Mouse (Mus musculus): ENCODE results near the gene Pdhx. TPM values are rescaled to one million over a fixed set of nuclear protein-coding genes. Genes with fewer than 3 reads are reported as not detected.

Gene Pdhx
- polyA plus RNA-seq, 1 experiment from 2014 or later: 31.3 TPM

GRCm38 (mm10) chr2:103004599-103004998 is 68.7 kb downstream of the Pdhx start:
- Histone ChIP-seq H3K9me3 (replicated peaks) (no peaks in the 10 kb centered on the region), H3K27me3 (replicated peaks) (no peaks in the 10 kb centered on the region), H3K4me2 (no peak overlapping the region), H3K36me3 (no peaks in the 10 kb centered on the region), H3K27ac (no peak overlapping the region), H3K4me1 (no peaks in the 10 kb centered on the region), H3K4me3 (no peak overlapping the region), H3K9ac (no peak overlapping the region)
- 46% methylated on average over 7 of the region's 7 CpGs for WGBS (ENCODE audit: insufficient replicate concordance)
- no peak for ATAC-seq

GRCm38 (mm10) chr2:102999153-102999575 is 74.1 kb downstream of the Pdhx start:
- no peak overlapping the region for H3K9ac ChIP-seq
- no peak for ATAC-seq

DNA sequence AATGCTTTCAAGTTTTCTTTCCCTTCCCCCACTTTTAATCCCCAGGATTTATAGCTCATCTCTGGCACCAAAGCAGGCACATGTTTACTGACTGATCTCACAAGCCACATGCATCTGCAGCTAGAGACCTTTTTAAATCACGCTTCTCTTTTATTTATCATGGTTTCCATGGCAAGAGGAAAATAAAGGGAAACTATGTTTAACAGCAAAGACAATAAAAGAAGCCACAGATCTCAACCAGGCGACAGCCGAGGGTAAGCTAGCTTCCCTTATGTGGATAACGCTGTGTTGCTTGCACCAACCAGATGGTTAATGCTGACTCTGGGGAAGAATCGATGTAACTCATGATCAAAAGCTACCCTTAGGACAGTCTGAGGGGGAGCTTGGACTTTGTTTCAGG is 75.0 kb downstream of the Pdhx start:
- H3K27ac ChIP-seq: no peak overlapping the region
- no peak overlapping the region for H3K4me3 ChIP-seq
- H3K9ac ChIP-seq: no peak overlapping the region
- H3K4me2 ChIP-seq: no peak overlapping the region
- 46% methylated on average over 5 of the region's 5 CpGs for WGBS (ENCODE audit: insufficient replicate concordance)
- no peaks in the 10 kb centered on the region for H3K27me3 ChIP-seq (replicated peaks)
- no peaks in the 10 kb centered on the region for H3K4me1 ChIP-seq
- no peak for ATAC-seq
- H3K36me3 ChIP-seq: no peaks in the 10 kb centered on the region
- H3K9me3 ChIP-seq (replicated peaks): no peaks in the 10 kb centered on the region

More at GRCm38 (mm10) chr2:102999153-102999575, 74.1 kb downstream of the Pdhx start:
- H3K4me2 ChIP-seq: no peak overlapping the region
- WGBS (ENCODE audit: insufficient replicate concordance): 51% methylated on average over 6 of the region's 6 CpGs
- H3K36me3 ChIP-seq: no peaks in the 10 kb centered on the region
- no peaks in the 10 kb centered on the region for H3K4me1 ChIP-seq
- no peak overlapping the region for H3K27ac ChIP-seq
- H3K4me3 ChIP-seq: no peak overlapping the region
- H3K27me3 ChIP-seq (replicated peaks): no peaks in the 10 kb centered on the region
- no peaks in the 10 kb centered on the region for H3K9me3 ChIP-seq (replicated peaks)

GRCm38 (mm10) chr2:102997874-102998273 is 75.4 kb downstream of the Pdhx start:
- no peaks in the 10 kb centered on the region for H3K9me3 ChIP-seq (replicated peaks)
- no peak for ATAC-seq
- no peak overlapping the region for H3K9ac ChIP-seq
- H3K27ac ChIP-seq: no peak overlapping the region
- 83% methylated on average over 1 of the region's 1 CpGs for WGBS (ENCODE audit: insufficient replicate concordance)
- no peak overlapping the region for H3K4me3 ChIP-seq
- no peaks in the 10 kb centered on the region for H3K4me1 ChIP-seq
- H3K4me2 ChIP-seq: no peak overlapping the region
- no peaks in the 10 kb centered on the region for H3K27me3 ChIP-seq (replicated peaks)
- no peaks in the 10 kb centered on the region for H3K36me3 ChIP-seq

GRCm38 (mm10) chr2:102993841-102994607 is 79.3 kb downstream of the Pdhx start:
- Histone ChIP-seq H3K36me3 (no peaks in the 10 kb centered on the region), H3K27ac (no peak overlapping the region), H3K4me3 (no peak overlapping the region), H3K27me3 (replicated peaks) (no peaks in the 10 kb centered on the region), H3K4me1 (no peaks in the 10 kb centered on the region), H3K4me2 (no peak overlapping the region), H3K9ac (no peak overlapping the region), H3K9me3 (replicated peaks) (no peaks in the 10 kb centered on the region)
- 82% methylated on average over 3 of the region's 3 CpGs for WGBS (ENCODE audit: insufficient replicate concordance)
- peak; percentile 40; the same call in 1 of the 2 replicates for ATAC-seq

- H3K4me1 ChIP-seq: no peaks in the 10 kb centered on the region
- 72% methylated on average over 6 of the region's 6 CpGs for WGBS (ENCODE audit: insufficient replicate concordance)
- no peaks in the 10 kb centered on the region for H3K36me3 ChIP-seq
- H3K27me3 ChIP-seq (replicated peaks): no peaks in the 10 kb centered on the region
- ATAC-seq: no peak
- H3K4me2 ChIP-seq: no peak overlapping the region
- no peak overlapping the region for H3K9ac ChIP-seq
- H3K27ac ChIP-seq: no peak overlapping the region
- H3K9me3 ChIP-seq (replicated peaks): no peaks in the 10 kb centered on the region
- H3K4me3 ChIP-seq: no peak overlapping the region
Measured at GRCm38 (mm10) chr2:102992405-102992804, 80.9 kb downstream of the Pdhx start.

- H3K4me1 ChIP-seq: 0 out of 2 replicates have a peak, but pooled peaks cover 2% of the 10 kb centered on the region
- H3K9me3 ChIP-seq (replicated peaks): no peaks in the 10 kb centered on the region
- H3K27ac ChIP-seq: no peak overlapping the region
- no peaks in the 10 kb centered on the region for H3K36me3 ChIP-seq
- no peaks in the 10 kb centered on the region for H3K27me3 ChIP-seq (replicated peaks)
- ATAC-seq: no peak
- no peak overlapping the region for H3K9ac ChIP-seq
- WGBS (ENCODE audit: insufficient replicate concordance): 38% methylated on average over 2 of the region's 2 CpGs
- no peak overlapping the region for H3K4me2 ChIP-seq
- H3K4me3 ChIP-seq: no peak overlapping the region
Measured at GRCm38 (mm10) chr2:102990301-102990702, 83.0 kb downstream of the Pdhx start.

- Histone ChIP-seq H3K27ac (no peak overlapping the region), H3K4me3 (no peak overlapping the region)
- 40% methylated on average over 1 of the region's 1 CpGs for WGBS (ENCODE audit: insufficient replicate concordance)
Measured at GRCm38 (mm10) chr2:102989446-102989845, 83.9 kb downstream of the Pdhx start.

GRCm38 (mm10) chr2:102987708-102988010 is 85.7 kb downstream of the Pdhx start:
- no peak overlapping the region for H3K4me3 ChIP-seq
- H3K9ac ChIP-seq: no peak overlapping the region
- ATAC-seq: no peak
- H3K27me3 ChIP-seq (replicated peaks): no peaks in the 10 kb centered on the region
- H3K36me3 ChIP-seq: no peaks in the 10 kb centered on the region
- no peak overlapping the region for H3K4me2 ChIP-seq
- no peak overlapping the region for H3K27ac ChIP-seq
- 70% methylated on average over 4 of the region's 4 CpGs for WGBS (ENCODE audit: insufficient replicate concordance)
- H3K4me1 ChIP-seq: 0 out of 2 replicates have a peak, but pooled peaks cover 2% of the 10 kb centered on the region
- no peaks in the 10 kb centered on the region for H3K9me3 ChIP-seq (replicated peaks)

More at GRCm38 (mm10) chr2:102989446-102989845, 83.9 kb downstream of the Pdhx start:
- Histone ChIP-seq H3K9me3 (replicated peaks) (no peaks in the 10 kb centered on the region), H3K9ac (no peak overlapping the region), H3K27me3 (replicated peaks) (no peaks in the 10 kb centered on the region), H3K36me3 (no peaks in the 10 kb centered on the region), H3K4me2 (no peak overlapping the region), H3K4me1 (0 out of 2 replicates have a peak, but pooled peaks cover 2% of the 10 kb centered on the region)
- ATAC-seq: no peak

DNA sequence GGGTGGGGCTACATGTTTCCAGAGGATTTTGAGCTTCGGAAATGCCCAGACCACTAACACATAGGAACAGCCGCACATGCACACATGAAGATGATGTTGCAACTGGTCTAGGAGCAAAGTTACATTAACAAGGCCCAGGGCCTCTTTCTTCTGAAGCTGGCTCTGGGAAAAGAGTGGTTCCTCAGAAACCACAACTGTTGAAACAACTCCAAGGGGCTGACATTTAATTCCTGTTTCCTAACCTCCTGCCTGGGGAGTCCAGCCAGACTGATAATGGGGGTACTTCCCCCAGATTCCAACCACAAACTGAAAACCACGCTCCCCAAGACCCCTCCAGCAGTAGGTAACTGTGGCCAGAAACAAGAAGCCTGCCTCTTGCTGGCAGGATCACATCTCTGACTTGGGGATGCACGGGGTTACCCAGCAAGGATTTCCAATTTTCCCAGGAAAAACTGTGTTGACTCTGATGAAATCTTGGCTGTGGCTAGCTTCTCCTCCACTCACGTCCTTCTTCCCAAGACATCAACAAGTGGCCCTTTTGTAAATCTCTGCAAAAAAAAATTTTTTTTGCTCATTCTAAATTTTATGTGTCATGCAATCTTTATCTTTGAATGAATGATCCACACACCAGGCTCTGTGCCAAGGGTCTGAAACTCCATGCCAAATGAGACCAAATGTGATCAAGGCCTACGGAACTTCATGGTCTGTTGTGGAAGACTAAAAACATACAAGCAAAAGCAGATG is 86.2 kb downstream of the Pdhx start:
- Histone ChIP-seq H3K27me3 (replicated peaks) (no peaks in the 10 kb centered on the region), H3K4me1 (0 out of 2 replicates have a peak, but pooled peaks cover 2% of the 10 kb centered on the region), H3K27ac (no peak overlapping the region; the same call in 1 of the 2 replicates), H3K4me3 (no peak overlapping the region), H3K4me2 (no peak overlapping the region), H3K9ac (no peak overlapping the region), H3K9me3 (replicated peaks) (no peaks in the 10 kb centered on the region), H3K36me3 (no peaks in the 10 kb centered on the region)
- ATAC-seq: no peak
- WGBS (ENCODE audit: insufficient replicate concordance): 37% methylated on average over 6 of the region's 6 CpGs

GRCm38 (mm10) chr2:102986424-102986823 is 86.9 kb downstream of the Pdhx start:
- Histone ChIP-seq H3K9me3 (replicated peaks) (no peaks in the 10 kb centered on the region), H3K27me3 (replicated peaks) (no peaks in the 10 kb centered on the region), H3K4me3 (no peak overlapping the region), H3K36me3 (no peaks in the 10 kb centered on the region), H3K27ac (no peak overlapping the region), H3K9ac (no peak overlapping the region), H3K4me1 (0 out of 2 replicates have a peak, but pooled peaks cover 2% of the 10 kb centered on the region), H3K4me2 (no peak overlapping the region)
- no peak for ATAC-seq
- WGBS (ENCODE audit: insufficient replicate concordance): 12% methylated on average over 3 of the region's 3 CpGs

DNA sequence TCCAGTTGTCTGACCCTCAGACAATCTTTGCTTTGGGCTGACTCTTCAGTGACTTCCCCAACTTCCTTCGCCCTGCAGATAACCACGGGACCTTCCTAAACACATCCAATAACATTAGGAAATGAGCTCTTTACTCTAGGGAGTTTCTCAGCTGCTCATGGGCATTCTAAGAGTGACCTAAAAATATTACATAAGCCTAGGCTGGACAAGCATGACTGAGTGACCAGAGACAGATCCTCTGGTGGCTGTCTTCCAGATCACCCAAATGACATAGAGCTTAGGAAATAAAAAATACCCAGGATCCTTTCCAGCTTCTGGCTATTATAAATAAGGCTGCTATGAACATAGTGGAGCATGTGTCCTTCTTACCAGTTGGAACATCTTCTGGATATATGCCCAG is 90.5 kb downstream of the Pdhx start:
- no peaks in the 10 kb centered on the region for H3K36me3 ChIP-seq
- H3K4me3 ChIP-seq: no peak overlapping the region

More for the DNA sequence above, 90.5 kb downstream of the Pdhx start:
- Histone ChIP-seq H3K4me1 (0 out of 2 replicates have a peak, but pooled peaks cover 2% of the 10 kb centered on the region), H3K27me3 (replicated peaks) (no peaks in the 10 kb centered on the region), H3K4me2 (no peak overlapping the region), H3K9me3 (replicated peaks) (no peaks in the 10 kb centered on the region), H3K9ac (no peak overlapping the region), H3K27ac (no peak overlapping the region)
- ATAC-seq: no peak
- WGBS (ENCODE audit: insufficient replicate concordance): 35% methylated on average over 2 of the region's 2 CpGs

Measured in liver, embryonic 12.5 days (tissue).